Mouse (Mus musculus) heart, postnatal 0 days (tissue): ENCODE data around the gene Cdkn1a.

Experiments
- CTCF ChIP-seq: IDR thresholded peaks from 2 replicates; pipeline ENCODE4 v1.5.1; 2016; ENCODE audit warnings: antibody characterized with exemption, control low read depth, low read depth
- EP300 ChIP-seq: IDR thresholded peaks from 2 replicates; pipeline ENCODE4 v1.6.1; 2016; ENCODE audit warnings: antibody characterized with exemption, low read depth

DNA sequence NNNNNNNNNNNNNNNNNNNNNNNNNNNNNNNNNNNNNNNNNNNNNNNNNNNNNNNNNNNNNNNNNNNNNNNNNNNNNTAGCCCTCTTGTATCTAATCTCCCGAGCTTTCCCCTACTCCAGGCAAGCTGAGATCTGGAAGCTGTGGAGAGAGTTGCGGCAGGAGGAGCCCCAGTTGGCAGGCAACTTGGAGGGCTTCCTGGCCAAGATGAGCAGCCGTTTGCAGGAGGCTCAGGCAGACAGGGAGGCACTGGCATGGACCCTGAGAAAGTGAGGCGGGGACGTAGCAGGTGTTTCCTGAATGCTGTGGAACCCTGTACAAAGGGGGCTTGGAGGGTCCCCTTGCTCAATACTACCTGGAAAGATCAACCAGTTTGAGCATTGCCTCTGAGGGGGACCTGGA lies 44.3 kb downstream of the Cdkn1a start:
- TF ChIP-seq CTCF (no peak), EP300 (no peak)
